Mouse (Mus musculus) CH12.LX (cell line): ENCODE data around the gene Slx4ip. TPM values are rescaled to one million over a fixed set of nuclear protein-coding genes. Genes with fewer than 3 reads are reported as not detected.
A peak's percentile ranks its signal among the peaks of the same experiment; 100 is the strongest.

Experiments
- DNase-seq: peaks from one replicate; pipeline ENCODE4 v3.0.0-alpha.2; 2013; ENCODE audit errors: extremely low read depth
- H3K27ac ChIP-seq: 2 replicates; pipeline ENCODE4 v1.5.1; 2012; ENCODE audit warnings: low read depth, mild to moderate bottlenecking, control low read depth, moderate library complexity; ENCODE audit not compliant: insufficient read depth
- H3K27me3 ChIP-seq: replicated peaks from 2 replicates; pipeline ENCODE3; 2012; ENCODE audit warnings: inconsistent platforms
- H3K36me3 ChIP-seq, 2 experiments: replicated peaks in 1 of 2; 2 replicates each; pipeline versions ENCODE3 to v1.6.1; 2012; ENCODE audit warnings: inconsistent platforms in 1 of 2, low read length in 1 of 2, mild to moderate bottlenecking in 1 of 2, mixed read lengths in 1 of 2, moderate library complexity in 1 of 2; ENCODE audit not compliant: control insufficient read depth in 1 of 2, insufficient read depth in 1 of 2
- H3K4me1 ChIP-seq, 2 experiments: 2 replicates each; pipeline ENCODE4 v1.6.1; 2012; ENCODE audit warnings: inconsistent platforms in 1 of 2, moderate library complexity in 1 of 2; ENCODE audit not compliant: insufficient read depth in 2 of 2, control insufficient read depth in 1 of 2
- H3K4me2 ChIP-seq: 2 replicates; pipeline ENCODE4 v1.6.1; 2012; ENCODE audit warnings: low read depth, mild to moderate bottlenecking, control low read depth; ENCODE audit not compliant: poor library complexity, insufficient read depth, severe bottlenecking
- H3K4me3 ChIP-seq, 3 experiments: fragments of 150-350 bp in 1 of 3; sonication (generic) in 1 of 3; replicated peaks in 1 of 3; 2 replicates each; pipeline versions ENCODE3 to v1.5.1; 2011 to 2012; ENCODE audit warnings: low read depth in 2 of 3, low read length in 2 of 3, mild to moderate bottlenecking in 2 of 3, moderate library complexity in 2 of 3, control low read depth in 1 of 3, improper control_type of control experiment in 1 of 3, inconsistent platforms in 1 of 3, mixed read lengths in 1 of 3; ENCODE audit not compliant: poor library complexity in 1 of 3
- H3K79me2 ChIP-seq: replicated peaks from 2 replicates; pipeline ENCODE4 v1.6.1; 2012; ENCODE audit warnings: mild to moderate bottlenecking, moderate library complexity; ENCODE audit not compliant: control insufficient read depth, poor library complexity, insufficient read depth, severe bottlenecking; ENCODE audit errors: extremely low read depth
- H3K9ac ChIP-seq: 2 replicates; pipeline ENCODE4 v1.6.1; 2012; ENCODE audit warnings: low read depth, mild to moderate bottlenecking, control low read depth, moderate library complexity; ENCODE audit not compliant: insufficient read depth
- H3K9me3 ChIP-seq: replicated peaks from 2 replicates; pipeline ENCODE3; 2012; ENCODE audit warnings: low read length, inconsistent platforms, mixed read lengths
- CTCF ChIP-seq, 2 experiments: IDR thresholded peaks in 1 of 2; conservative IDR thresholded peaks in 1 of 2; 2 replicates each; pipeline ENCODE4 v1.5.1; 2011 to 2012; ENCODE audit warnings: low read depth in 2 of 2, low read length in 2 of 2, improper control_type of control experiment in 1 of 2, inconsistent platforms in 1 of 2, mild to moderate bottlenecking in 1 of 2, moderate library complexity in 1 of 2
- HCFC1 ChIP-seq: IDR thresholded peaks from 2 replicates; pipeline ENCODE4 v1.6.1; 2012; ENCODE audit warnings: low read depth, mild to moderate bottlenecking, inconsistent platforms, low read length, improper control_type of control experiment
- MAFK ChIP-seq: IDR thresholded peaks from 2 replicates; pipeline ENCODE4 v1.6.1; 2011; ENCODE audit warnings: low read length, improper control_type of control experiment; ENCODE audit not compliant: insufficient replicate concordance
- MAZ ChIP-seq: IDR thresholded peaks from 2 replicates; pipeline ENCODE4 v1.6.1; 2012; ENCODE audit warnings: low read depth, mild to moderate bottlenecking, inconsistent platforms, low read length, improper control_type of control experiment, moderate library complexity
- MXI1 ChIP-seq: IDR thresholded peaks from 2 replicates; pipeline ENCODE4 v1.6.1; 2011; ENCODE audit warnings: mild to moderate bottlenecking, low read depth, low read length, improper control_type of control experiment
- NELFE ChIP-seq: IDR thresholded peaks from 2 replicates; pipeline ENCODE4 v1.6.1; 2011; ENCODE audit warnings: low read depth, low read length, improper control_type of control experiment
- RAD21 ChIP-seq: IDR thresholded peaks from 2 replicates; pipeline ENCODE4 v1.6.1; 2011; ENCODE audit warnings: low read depth, mild to moderate bottlenecking, low read length, improper control_type of control experiment, moderate library complexity
- SMC3 ChIP-seq: IDR thresholded peaks from 2 replicates; pipeline ENCODE4 v1.6.1; 2011; ENCODE audit warnings: low read depth, low read length, improper control_type of control experiment
- TBP ChIP-seq: conservative IDR thresholded peaks from 2 replicates; pipeline ENCODE4 v1.6.1; 2011; ENCODE audit warnings: low read depth, low read length, improper control_type of control experiment
- UBTF ChIP-seq: IDR thresholded peaks from 2 replicates; pipeline ENCODE4 v1.6.1; 2012; ENCODE audit warnings: low read depth, mild to moderate bottlenecking, inconsistent platforms, low read length, improper control_type of control experiment, moderate library complexity
- ZC3H11A ChIP-seq: IDR thresholded peaks from 2 replicates; pipeline ENCODE4 v1.6.1; 2012; ENCODE audit warnings: low read depth, mild to moderate bottlenecking, inconsistent platforms, low read length, improper control_type of control experiment
- ZKSCAN1 ChIP-seq: IDR thresholded peaks from 2 replicates; pipeline ENCODE4 v1.6.1; 2012; ENCODE audit warnings: low read depth, inconsistent platforms, low read length, improper control_type of control experiment, borderline replicate concordance
- dilution Hi-C: fragments of 300-500 bp; cut with MboI; formaldehyde crosslinking; loops from 2 replicates; pipeline ENCODE4 v1.14.3; 2020; ENCODE audit warnings: low sequenced_read_pairs; ENCODE audit not compliant: extremely low pct_unique_long_range_greater_than_20kb, extremely low pct_ligation_motif_present
- in situ Hi-C: fragments of 300-500 bp; cut with MboI; formaldehyde crosslinking; loops from 3 replicates; pipeline ENCODE4 v1.14.3; 2019; ENCODE audit warnings: low sequenced_read_pairs, low pct_ligation_motif_present, low pct_unique_long_range_greater_than_20kb, mixed read lengths
- polyA plus RNA-seq: library from polyadenylated mRNA; unstranded; fragments of >175 nt; gene quantifications from 2 replicates; pipeline ENCODE4 v1.2.1, GENCODE M21; 2012; ENCODE audit warnings: low read depth; ENCODE audit not compliant: insufficient read length
- total RNA-seq, 2 experiments: library from RNA; depleted of rRNA; stranded (reverse); fragments of 300-350 nt in 1 of 2; fragments of >200 nt in 1 of 2; gene quantifications; 2 replicates each; pipeline ENCODE4 v1.2.3; 2012 to 2014

The Slx4ip gene
- total and polyA plus RNA-seq, 3 experiments: 4.1 to 6.7 (median 4.7) TPM

GRCm38 (mm10) chr2:136981062-136981879 lies 90.3 kb downstream of the Slx4ip start:
- H3K4me3 ChIP-seq: no peak overlapping the region
- H3K27ac ChIP-seq: no peak overlapping the region
- no peaks in the 10 kb centered on the region for H3K79me2 ChIP-seq
- H3K36me3 ChIP-seq: peaks cover 0 to 18% of the 10 kb centered on the region in 2 experiments
- H3K4me1 ChIP-seq: peaks cover 0 to 9% of the 10 kb centered on the region in 2 experiments; a peak in 2 of 4 replicates
- no peaks in the 10 kb centered on the region for H3K27me3 ChIP-seq
- in situ Hi-C loops (no loop called here), dilution Hi-C loops (no loop called here)
- no peaks in the 10 kb centered on the region for H3K9me3 ChIP-seq
- no peak overlapping the region for H3K9ac ChIP-seq
- no peak overlapping the region for H3K4me2 ChIP-seq
- TF ChIP-seq HCFC1 (no peak), ZC3H11A (no peak), MXI1 (no peak), UBTF (no peak)
- no peak for DNase-seq

- Histone ChIP-seq H3K27ac (no peak overlapping the region), H3K4me3 (no peak overlapping the region), H3K4me2 (no peak overlapping the region), H3K79me2 (no peaks in the 10 kb centered on the region), H3K9me3 (no peaks in the 10 kb centered on the region), H3K4me1 (no peaks in the 10 kb centered on the region), H3K9ac (no peak overlapping the region), H3K36me3 (peaks cover 0 to 18% of the 10 kb centered on the region in 2 experiments), H3K27me3 (no peaks in the 10 kb centered on the region)
- dilution Hi-C loops (no loop called here), in situ Hi-C loops (no loop called here)
- TF ChIP-seq ZKSCAN1 (no peak), UBTF (no peak), MAZ (no peak), SMC3 (0 out of 2 replicates have a peak, but pooled peaks have one; percentile 5), CTCF (conservative IDR thresholded peaks at IDR 0.05 in 1 of 2, IDR thresholded peaks at IDR 0.05 in 1 of 2; ENCODE audit: low read depth in 2 of 2, low read length in 2 of 2) (peak in 1 of 2 experiments; percentile 41; a peak in 2 of 4 replicates), NELFE (no peak), MAFK (no peak), RAD21 (peak; percentile 43), TBP (no peak)
- no peak for DNase-seq
Measured at GRCm38 (mm10) chr2:136983959-136984358, 92.9 kb downstream of the Slx4ip start.
